Mouse (Mus musculus) cerebellum, adult 11-12 months (tissue): ENCODE results near the gene Slc22a20.

Source experiments
- DNase-seq: peaks from one replicate; pipeline ENCODE4 v3.0.0; 2022

The Slc22a20 gene

DNA sequence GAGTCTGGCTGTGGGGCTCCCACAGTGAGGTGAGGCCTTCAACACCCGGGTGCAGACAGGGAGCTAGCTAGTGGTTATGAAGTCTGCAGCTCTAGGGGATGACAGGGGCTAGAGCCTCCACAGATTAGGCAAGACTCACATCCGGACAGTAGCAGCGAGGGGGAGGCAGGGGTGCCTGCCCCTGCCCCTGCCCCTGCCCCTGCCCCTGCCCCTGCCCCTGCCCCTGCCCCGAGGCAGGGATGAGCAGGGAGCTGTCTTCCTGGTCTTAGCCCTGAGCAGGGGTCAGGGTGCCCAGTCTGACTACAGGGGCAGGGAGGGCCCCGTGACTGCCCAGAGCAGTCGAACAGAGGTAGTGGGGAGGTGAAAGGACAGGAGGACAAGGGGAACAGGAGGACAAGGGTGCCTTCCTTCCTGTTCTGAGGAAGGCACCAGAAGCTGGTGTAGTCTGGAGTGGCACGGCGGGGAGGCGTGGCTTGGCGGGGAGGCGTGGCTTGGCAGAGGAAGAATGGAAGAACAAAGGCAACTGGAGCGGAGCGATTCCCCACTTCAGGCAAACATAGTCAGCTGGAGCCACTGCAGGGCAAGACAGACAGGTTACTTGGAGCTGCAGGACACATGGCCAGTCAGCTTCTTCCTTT lies 3.0 kb upstream of the Slc22a20 start:
- DNase-seq: no peak

DNA sequence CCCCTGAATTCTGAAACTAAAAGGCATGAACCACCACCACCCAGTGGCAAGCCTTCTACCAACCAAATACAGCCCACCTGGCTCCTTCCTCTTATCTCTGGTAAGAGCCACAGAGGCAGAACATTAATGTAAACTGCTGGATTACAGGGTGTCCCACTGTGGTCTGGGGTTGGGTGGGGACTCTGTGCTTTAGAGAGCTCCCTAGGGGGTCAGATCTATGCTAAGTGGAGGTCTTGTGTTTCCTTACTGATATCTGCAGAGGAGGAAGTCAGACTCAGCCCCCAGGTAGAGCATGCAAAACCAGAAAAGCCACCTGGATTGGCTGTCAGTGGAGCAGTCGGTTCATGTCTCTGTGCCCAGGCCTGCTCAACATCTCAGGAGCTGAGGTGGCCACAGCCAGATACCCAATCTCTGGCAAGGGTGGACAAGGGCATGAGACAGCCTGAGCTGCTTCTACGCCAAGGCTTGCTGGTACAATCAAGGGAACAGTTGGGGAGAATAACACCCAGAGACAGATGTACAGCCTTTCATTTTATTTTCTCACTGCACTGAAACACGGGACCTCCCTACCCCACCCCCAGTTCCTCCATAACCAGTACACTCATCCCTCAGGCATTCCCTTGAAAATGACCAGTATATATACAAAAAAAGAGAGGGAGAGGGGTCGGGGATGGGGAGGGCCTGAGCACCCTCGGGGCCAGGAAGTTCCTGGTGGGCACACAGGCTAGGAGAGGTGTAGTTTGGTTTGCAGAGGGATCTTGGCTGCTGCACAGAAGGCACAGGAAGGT lies 2.3 kb upstream of the Slc22a20 start:
- DNase-seq: no peak

DNA sequence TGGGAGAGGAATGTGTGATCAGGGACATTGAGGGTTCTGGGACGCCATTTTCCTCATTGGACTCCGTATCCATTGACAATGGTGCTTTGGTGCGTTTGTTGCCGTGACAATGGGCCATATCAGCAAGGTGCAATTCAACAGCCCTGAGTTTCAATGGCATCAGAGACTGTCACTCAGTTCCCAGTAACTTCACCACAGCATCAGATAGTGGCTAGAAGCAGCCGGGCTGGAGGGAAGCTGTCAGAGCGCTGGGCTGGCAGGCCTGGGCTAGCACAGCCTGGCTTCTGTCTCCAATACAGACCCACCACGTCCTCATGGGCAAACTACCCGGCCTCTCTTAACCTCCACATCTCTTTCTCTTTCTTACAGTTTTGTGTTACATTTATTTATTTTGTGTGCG lies 5.5 kb downstream of the Slc22a20 start:
- no peak for DNase-seq

DNA sequence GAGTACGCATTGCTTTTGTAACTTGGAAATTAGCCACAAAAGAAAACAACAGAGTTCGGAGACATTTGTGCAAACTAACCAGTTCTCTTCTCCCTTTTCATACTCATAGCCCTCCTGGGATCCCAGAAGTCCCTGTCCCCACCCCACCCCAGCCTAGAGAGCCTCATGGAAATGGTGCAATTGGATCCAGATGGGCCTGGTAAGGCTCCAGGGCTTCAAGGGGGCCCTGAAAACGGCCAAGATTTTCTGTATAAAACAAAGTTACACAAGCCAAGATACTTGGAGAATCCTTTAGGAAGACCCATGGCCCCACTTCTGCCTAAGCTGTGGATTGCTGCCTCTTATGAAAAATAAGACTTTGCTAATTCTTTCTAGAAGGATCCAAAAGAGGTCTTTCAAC lies 8.2 kb downstream of the Slc22a20 start:
- DNase-seq: no peak

DNA sequence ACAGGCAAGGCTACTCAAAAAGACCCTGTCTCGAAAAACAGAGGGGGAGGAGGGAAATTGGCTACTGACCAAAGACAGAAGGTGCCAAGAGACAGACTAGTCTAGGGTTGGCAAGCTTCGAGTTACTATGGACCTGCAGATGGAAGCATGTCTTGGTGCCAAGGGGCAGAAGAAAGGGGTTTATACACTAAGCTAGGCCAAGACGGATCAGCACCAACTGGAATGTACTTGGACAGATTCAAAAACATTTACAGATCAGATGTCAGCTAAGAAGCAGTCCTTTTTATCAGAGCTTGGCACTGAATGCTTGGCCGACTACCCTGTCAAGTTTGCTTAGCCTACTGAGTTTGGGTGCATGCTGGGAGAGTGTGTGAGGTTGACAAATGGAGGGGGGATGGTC lies 10.3 kb downstream of the Slc22a20 start:
- DNase-seq: peak; percentile 42

DNA sequence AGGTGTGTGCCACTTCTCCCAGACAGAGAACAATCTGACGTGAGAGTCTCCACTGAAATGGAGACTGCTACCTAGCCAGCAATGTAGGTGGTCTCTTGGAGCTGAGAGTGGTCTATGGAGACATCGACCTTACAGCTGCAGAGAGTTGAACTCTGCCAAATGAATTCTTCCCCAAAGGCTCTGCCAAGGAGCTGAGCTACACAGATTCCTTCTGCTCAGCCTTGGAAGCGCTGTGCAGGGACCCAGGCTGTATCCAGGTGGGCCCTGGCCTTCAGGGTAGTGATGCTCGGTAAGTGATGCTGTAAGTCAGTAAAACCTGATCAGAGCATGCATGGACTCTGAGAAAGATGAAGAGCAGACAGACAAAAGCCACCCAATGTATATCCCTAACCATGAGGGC lies 10.8 kb downstream of the Slc22a20 start:
- DNase-seq: no peak

DNA sequence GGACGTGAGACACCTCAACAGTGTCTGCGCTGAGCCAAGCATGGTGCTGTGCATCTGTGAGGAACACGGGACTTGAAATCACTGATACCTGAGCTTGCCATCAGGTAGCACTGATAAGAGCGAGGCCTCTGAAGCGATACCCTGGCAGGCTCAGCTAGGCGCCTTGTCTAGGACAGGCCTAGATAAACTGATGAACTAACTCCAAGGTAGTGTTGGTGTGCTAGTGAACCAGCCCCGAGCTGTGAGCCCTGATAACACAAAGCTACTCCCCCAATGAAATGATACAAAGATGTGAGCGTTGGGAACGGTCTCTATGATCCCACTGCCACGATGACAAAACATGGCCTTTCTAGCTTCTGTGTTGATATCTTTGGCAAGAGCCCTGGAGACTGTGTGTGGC lies 18.3 kb downstream of the Slc22a20 start:
- no peak for DNase-seq

DNA sequence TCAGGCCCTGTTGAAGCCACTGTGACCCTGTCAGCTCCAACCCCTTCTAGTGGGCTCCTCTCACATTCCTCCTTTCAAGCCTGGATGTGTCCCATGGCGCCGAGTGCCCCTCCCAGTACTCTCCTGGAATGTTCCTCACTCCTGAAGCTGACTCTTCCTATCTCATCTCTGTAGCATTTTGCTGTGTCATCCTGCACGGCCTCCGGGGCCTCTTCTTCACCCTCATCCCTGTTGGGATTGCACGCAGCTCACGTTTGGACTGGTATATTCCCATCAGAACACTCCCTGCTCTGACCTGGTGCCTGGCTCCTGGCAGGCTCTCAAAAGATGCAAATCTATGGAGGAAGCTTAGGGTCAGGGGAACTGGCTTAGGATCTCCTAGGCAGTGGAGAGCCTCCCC lies 19.2 kb downstream of the Slc22a20 start:
- DNase-seq: no peak

DNA sequence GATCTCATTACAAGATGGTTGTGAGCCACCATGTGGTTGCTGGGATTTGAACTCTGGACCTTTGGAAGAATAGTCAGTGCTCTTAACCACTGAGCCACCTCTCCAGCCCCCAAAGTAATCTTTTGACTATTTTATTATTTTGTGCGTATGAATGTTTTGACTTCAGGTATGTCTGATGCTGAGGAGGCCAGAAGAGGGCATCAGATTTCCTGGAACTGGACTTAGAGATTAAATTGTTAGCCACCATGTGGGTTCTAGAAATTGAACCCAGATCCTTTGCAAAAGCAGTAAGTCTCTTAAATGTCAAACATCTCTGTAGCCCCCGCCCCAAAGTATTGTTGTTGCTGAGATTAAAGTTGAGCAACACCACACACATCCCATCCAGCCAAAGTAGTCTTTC lies 20.0 kb downstream of the Slc22a20 start:
- no peak for DNase-seq

DNA sequence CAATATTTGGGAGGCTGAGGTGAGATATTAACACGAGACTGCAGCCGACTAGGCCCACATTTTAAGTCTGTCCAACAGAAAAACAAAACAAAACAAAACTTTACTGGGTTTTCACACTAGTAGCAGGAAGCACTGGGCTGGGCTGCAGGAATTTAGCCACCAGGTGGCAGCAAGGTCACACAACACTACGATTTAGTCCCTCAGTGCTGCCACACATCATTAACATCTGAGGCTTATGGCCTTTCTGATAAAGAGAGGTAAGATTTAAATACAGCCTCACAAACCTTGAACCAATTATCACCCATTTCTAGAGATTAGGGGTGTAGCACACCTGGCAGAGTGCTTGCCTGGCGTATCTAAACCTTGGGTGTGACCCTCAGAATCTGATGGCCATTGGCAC lies 20.7 kb downstream of the Slc22a20 start:
- peak; percentile 55 for DNase-seq

DNA sequence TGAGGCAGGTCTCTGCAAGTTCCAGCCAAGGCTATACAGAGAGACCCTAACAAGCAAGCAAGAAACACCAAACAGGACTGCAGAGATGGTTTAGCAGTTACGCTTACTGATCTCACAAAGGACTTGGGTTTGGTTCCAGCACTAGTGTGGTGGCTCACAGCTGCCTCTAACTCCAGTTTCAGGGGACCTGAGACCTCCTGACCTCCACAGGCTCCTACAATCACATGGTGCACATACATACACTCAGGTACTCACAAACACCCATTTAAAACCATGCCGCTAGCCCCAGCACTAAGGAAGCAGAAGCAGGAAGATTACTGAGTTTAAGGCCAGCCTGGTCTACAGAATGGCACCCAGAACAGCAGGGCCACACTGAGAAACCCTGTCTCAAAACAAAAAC lies 21.1 kb downstream of the Slc22a20 start:
- DNase-seq: no peak

DNA sequence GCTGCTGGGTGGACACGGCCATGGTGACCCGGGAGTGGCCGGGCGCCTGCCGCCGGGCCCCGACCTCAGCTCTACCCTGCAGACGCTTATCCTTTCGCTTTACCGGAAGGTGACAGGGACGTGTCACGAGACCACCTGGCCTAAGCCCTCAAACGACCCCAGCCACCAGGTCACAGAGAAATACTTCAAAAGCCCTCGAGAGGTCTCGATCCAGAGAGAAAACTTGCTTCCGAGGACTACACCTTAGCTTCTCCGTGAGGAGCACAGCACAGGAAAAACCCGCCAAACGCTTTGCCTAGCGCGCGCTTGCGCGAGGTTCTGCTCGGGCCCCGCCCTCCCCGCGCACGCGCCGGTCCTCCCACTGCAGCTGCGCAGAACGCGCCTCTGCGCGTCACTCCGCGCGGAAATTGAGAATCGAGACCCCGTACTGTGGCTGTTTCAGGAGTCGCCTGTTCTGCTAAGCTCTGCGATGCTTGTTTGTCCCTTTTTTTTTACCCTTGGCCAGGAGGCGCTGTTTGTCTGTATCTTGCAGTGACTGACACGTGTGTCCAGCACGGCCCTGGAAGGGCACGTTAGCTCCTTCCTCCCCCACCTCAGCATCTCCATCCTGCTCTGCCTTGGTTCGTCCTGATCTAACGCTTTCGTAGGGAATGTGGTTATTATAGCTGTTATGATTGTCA lies 21.9 kb downstream of the Slc22a20 start, which contains the start of gene Pola2:
Gene Pola2 (minus strand): TSS at position 320 of the 680 bp plus-strand sequence.
- peak; percentile 85 for DNase-seq

DNA sequence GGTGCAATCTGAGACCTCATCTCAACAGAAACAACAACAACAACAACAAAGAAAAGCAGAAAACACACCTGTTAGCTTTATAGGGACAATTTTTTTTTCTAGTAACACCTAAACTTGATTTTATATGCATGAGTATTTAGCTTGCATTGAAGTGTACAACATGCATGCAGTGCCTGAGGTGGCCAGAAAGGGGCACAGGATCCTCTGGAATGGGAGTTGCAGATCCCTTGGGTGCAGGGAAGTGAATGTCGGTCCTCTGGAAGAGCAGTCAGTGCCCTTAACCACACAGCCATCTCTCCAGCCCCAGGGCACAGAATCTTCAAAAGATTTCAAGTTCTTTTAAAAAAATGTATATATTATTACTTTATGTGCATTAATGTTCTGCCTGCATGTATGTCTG lies 23.3 kb downstream of the Slc22a20 start:
- DNase-seq: no peak

DNA sequence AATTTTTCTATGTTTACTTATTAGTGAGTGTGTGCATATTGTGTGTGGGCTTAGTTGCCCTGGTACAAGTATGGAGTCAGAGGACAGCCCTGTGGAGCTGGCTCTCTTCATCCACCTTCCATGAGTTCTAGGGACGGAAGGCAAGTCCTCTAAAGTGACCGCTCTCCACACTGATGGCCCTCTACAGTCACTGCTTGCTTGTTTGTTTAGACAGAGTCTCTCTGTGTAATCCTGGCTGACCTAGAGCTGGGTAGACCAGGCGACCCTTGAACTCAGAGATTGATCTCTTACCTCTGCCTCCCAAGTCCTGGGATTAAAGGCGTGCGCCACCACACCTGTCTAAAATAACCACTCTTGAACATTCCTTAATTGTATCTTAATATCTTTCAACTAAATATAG lies 28.6 kb downstream of the Slc22a20 start:
- no peak for DNase-seq

DNA sequence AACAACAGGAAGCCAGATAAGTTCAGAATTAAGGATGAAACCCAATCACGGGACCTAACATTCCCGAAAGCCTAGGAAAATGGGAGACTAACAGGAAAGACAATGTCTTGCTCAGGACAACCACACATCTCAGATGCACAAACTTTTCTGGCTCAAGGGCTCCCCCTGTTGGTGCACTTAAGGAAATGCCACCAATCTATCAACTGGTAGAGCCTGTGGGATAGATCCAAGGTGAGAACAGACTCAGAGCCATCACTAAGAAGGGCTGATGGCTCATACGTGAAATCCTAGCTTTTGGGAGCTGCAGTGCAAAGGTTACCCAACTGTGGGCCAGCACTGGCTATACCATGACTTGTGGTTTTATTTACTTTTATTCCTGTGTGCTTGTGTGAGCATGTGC lies 29.3 kb downstream of the Slc22a20 start:
- peak; percentile 76 for DNase-seq

DNA sequence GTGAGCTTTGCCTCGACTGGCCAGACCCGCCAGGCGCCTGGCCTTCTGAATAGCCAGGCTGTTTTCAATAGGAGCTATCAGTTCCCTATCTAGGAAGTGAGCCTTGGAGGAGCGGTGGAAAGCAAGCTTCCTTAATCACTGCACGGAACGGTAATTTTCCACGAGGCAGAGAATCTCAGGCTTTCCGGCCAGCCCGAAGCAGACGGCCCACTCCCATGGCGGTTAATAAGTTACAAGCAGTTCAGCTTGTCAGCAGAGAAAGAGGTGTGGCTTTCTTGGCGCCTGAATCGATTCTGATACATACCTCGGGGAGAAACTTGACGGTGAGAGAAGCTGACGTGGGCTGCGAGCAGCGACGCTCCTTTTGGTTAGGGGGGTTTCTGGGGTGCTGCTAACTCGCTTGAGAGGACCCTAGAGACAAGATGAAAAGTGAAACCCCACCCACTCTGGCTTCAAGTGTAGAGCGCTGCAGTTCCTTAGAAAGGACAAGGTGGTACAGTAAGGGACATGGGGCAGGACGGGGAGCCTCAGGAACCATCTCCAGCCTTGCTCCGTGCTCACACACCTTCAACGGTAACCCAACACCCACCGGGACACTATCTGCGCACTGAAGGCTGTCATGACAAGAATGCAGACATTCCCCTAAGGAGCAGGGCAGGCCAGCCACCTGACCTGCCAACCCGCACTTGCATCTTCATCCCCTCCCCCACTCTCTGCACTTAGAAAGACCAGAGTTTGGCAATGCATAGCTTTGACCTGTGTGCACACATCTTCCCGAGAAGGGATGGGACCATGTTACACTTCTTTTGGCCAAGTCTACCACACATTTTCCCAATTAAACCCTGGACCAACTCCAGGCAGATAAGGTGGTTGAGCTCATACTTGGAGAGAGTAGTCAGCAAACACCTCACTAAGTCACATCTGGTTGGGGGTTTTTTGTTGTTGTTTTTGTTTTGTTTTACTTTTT lies 30.0 kb downstream of the Slc22a20 start:
- no peak for DNase-seq

DNA sequence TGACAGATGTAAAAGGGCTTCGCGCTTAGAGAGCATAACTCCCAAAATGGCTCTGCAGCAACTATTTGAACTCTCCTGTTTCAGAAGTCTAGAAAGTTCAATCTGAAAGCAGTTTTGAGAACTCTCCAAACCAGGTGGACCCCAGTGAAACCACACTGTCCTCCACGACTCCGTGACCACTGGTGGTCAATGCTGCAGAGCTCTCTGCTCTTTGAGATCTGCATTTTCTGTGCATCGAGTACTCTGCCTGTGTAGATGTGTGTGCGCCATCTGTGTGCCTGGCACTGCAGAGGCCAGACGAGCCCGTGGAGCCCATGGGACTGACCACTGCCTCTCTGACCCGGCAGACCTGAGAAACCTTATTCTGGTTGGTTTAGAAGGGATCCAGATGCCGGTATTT lies 31.0 kb downstream of the Slc22a20 start:
- DNase-seq: no peak

DNA sequence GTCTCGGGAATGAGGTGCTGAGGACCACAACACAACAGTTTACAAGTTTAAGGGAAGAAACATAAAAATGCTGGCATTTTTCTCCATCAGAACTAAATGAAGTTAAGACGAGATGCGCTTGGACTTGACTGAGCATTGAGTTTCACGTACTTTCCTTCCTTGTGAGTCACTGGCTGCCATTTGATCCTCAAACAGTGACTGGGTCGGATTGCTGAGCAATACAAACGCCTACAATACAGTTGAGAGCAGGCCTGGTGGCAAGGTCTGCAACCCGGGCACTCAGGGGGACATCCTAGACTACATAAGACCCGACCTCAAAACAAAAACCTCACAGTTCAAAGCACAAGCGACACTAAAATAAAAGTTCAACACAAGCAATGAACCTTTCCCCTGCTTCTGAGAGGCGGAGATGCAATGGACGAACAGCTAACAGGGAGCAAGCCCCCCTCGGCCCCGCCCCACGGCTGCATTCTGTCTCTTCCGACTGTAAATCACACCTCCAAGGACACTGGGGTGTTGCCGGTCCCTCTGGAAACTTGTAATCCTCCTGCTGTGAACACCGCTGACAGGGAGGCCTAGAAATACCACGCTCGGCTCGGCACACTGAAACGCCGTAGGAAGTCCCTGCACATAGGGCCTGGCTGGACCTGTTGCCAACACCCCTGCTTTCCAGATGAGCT lies 31.8 kb downstream of the Slc22a20 start:
- DNase-seq: no peak

DNA sequence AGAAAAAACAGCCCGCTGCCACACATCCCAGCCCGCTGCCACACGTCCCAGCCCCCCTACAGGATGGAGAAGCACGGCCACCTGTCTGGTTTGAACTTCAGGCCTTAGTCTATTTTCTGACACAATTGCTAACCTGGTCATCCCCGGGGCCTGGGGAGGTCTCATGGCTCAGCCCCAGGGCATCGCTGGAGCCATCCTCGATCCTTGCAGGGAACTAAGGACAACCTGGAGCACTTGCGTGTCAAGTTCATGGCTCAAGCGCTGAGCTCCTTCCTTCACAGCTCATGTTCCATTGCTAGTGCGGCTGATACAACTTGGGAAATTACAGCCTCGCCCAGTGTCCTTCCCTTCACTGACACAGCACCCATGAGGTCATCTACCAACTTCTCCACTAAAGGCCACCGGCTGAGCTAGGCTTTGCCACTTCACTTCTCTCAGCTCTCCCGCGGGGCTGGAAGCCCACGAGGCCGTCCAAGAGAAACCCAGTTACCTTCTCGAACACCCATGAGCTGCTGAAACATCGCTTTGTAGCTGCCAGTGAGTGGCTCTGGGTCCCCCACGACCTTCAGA lies 32.7 kb downstream of the Slc22a20 start:
- DNase-seq: no peak

DNA sequence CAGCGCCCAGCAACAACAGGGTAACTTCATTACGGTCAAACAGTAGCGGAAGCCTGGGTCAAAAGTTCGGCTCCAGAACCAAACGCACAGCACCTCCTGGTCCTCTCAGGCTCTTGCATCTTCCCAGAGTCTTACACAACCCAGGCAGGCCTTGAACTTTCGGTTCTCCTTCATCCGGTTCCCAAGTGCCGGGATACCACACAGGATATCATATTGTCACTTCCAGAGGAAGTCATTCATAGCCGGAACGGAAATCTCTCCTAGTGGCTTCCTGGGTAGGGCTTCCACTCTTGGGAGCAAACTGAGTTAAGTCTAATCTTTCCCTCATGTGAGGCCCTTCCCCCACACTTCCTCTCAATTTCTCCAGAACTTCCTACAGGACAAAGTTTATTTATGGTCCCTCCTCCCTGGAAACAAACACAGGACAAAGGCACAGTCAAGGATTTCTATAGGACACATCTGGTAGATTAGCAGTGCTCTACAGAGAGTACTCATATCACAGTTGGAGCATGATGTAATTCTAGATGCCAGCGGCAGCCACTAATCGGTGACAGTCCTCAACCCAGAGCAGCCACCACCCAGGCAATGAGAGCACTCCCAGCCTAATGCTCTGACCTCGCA lies 33.8 kb downstream of the Slc22a20 start:
- no peak for DNase-seq

DNA sequence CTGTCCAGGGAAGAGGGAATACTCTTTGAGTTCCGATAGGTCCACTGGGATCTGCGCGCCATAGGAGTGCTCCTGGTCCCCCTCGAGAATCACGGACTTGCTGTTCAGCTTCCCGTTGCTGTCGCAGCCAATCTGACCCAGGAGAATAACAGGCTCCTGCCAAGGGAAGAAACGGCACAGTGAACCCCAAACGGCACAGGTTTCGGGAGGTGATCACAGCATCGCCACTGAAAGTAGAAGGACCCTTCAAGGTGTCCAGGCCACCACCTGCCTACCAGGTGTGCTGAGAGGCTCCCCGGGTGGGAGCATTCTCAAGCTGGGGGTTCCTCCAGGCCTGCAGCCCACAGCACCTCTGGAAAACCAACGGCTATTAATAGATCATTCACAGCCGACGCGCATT lies 34.3 kb downstream of the Slc22a20 start:
- no peak for DNase-seq
